Mouse (Mus musculus): ENCODE measurements around the gene Sycp2l.

DNA sequence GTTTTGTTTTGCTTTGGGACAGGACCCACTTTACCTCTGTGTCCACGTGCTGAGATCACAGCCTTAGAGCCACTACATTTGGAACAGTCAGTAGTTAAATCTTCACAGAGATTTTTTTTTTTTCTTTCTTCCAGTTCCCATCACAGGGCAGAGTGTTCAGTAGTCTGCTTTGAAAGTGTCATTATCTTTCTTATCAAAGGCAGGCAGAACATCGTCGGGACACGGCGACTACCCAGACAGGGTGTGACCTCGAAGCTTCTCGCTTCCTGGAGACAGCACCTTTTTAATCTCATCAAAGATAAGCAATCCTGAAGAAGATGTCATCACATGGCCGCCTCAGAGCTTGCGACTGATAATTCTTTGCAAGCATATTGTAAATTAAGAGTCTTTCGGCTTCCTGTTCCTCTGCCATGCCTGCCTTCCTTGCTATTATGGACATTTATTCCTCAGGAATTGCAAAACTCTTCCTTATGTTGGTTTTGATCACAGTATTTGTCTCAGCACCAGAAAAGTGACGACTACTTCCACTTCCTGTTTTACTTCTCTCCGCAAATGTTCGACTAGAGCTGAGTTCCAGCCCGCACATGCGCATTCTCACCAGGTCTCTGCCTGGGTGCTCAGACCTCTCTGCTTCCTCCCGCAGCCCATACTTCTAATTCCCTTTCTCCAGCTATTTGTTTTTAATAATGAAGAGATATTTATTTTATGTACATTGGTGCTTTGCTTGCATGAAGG is 16.6 kb upstream of the Sycp2l start:
- TF ChIP-seq CTCF (IDR thresholded peaks at IDR 0.05; ENCODE audit: extremely low read depth, insufficient read length, insufficient replicate concordance, low read depth, low read length) (no peak), POLR2A (IDR thresholded peaks at IDR 0.05; ENCODE audit: low read depth, low read length) (no peak)

Data from small intestine, adult 2 months (tissue).